Mouse (Mus musculus): ENCODE data around the gene Gm34653.

- TF ChIP-seq POLR2A (IDR thresholded peaks at IDR 0.05; ENCODE audit: low read depth, low read length) (peak; percentile 65), CTCF (IDR thresholded peaks at IDR 0.05; ENCODE audit: borderline replicate concordance, insufficient read depth, low read length) (no peak)
Measured at GRCm38 (mm10) chr2:34799357-34800256, 33.2 kb upstream of the Gm34653 start, which contains the start of gene Rabepk.
